Mouse (Mus musculus) embryonic facial prominence, embryonic 11.5 days (tissue): ENCODE measurements around the gene Wap. TPM values are rescaled to one million over a fixed set of nuclear protein-coding genes. Genes with fewer than 3 reads are reported as not detected.

Experiments
- ATAC-seq: fragments of 200-750 bp; cut with Nextera tagmentation; replicated peaks from 2 replicates; pipeline ENCODE4 v1.8.0; 2017; ENCODE audit warnings: low read depth; ENCODE audit not compliant: insufficient number of reproducible peaks, low FRiP score, low TSS enrichment
- DNase-seq: peaks from one replicate; pipeline ENCODE4 v3.0.0-alpha.2; 2015; ENCODE audit warnings: low spot score
- H3K27ac ChIP-seq: fragments of 300-500 bp; sonication (generic); replicated peaks from 2 replicates; pipeline ENCODE4 v1.5.1; 2014; ENCODE audit warnings: mild to moderate bottlenecking, low read depth, low read length, control low read depth
- H3K27me3 ChIP-seq: fragments of 300-500 bp; sonication (generic); 2 replicates; pipeline ENCODE4 v1.6.1; 2014; ENCODE audit warnings: mild to moderate bottlenecking, low read length, moderate library complexity, mixed read lengths; ENCODE audit not compliant: control insufficient read depth, insufficient read depth
- H3K36me3 ChIP-seq: fragments of 300-500 bp; sonication (generic); replicated peaks from 2 replicates; pipeline ENCODE4 v1.6.1; 2014; ENCODE audit warnings: low read depth, mild to moderate bottlenecking, low read length, moderate library complexity, mixed read lengths; ENCODE audit not compliant: control insufficient read depth, insufficient read depth
- H3K4me1 ChIP-seq: fragments of 300-500 bp; sonication (generic); 2 replicates; pipeline ENCODE4 v1.6.1; 2014; ENCODE audit warnings: low read length, mixed read lengths; ENCODE audit not compliant: control insufficient read depth, insufficient read depth
- H3K4me2 ChIP-seq: fragments of 300-500 bp; sonication (generic); 2 replicates; pipeline ENCODE4 v1.6.1; 2014; ENCODE audit warnings: low read depth, mild to moderate bottlenecking, control low read depth, low read length, moderate library complexity
- H3K4me3 ChIP-seq: fragments of 300-500 bp; sonication (generic); 2 replicates; pipeline ENCODE4 v1.5.1; 2014; ENCODE audit warnings: low read depth, low read length, control low read depth
- H3K9ac ChIP-seq: fragments of 300-500 bp; sonication (generic); replicated peaks from 2 replicates; pipeline ENCODE4 v1.6.1; 2014; ENCODE audit warnings: mild to moderate bottlenecking, control low read depth, low read length
- H3K9me3 ChIP-seq: fragments of 300-500 bp; sonication (generic); replicated peaks from 2 replicates; pipeline ENCODE4 v1.6.1; 2016; ENCODE audit warnings: mild to moderate bottlenecking, low read length, inconsistent platforms, mixed read lengths; ENCODE audit not compliant: control insufficient read depth
- WGBS: fragments of 180-500 bp; shearing (Covaris S2); extraction: QIAGEN DNeasy Blood & Tissue Kit; methylation state at CpG from one replicate; pipeline ENCODE4 v1.1.7; 2014; 5-methylcytosine and 5-hydroxymethylcytosine counted together
- polyA plus RNA-seq: library from polyadenylated mRNA; unstranded; fragments of >200 nt; fragmentation: Nextera tagmentation; extraction: Ambion mirVana; gene quantifications from 2 replicates; pipeline ENCODE4 v1.2.1, GENCODE M21; 2014

The Wap gene
- polyA plus RNA-seq, 1 experiment from 2014 or later, result not detected

- DNase-seq, result no peak
- H3K9ac ChIP-seq, result peak overlapping the region; percentile 29
- H3K4me3 ChIP-seq, result peak overlapping the region; percentile 37
- H3K27me3 ChIP-seq, result peaks cover 13% of the 10 kb centered on the region
- H3K9me3 ChIP-seq, result no peaks in the 10 kb centered on the region
- ATAC-seq, result no peak
- WGBS, result 12% methylated on average over 13 of the region's 13 CpGs
- no peaks in the 10 kb centered on the region; the same call in none of the 2 replicates for H3K4me1 ChIP-seq
- no peaks in the 10 kb centered on the region for H3K36me3 ChIP-seq
- H3K4me2 ChIP-seq, result peak overlapping the region; percentile 72
- no peak overlapping the region for H3K27ac ChIP-seq
Measured at GRCm38 (mm10) chr11:6605021-6605481, 33.4 kb downstream of the Wap start.

- DNase-seq, result no peak
- no peak overlapping the region for H3K27ac ChIP-seq
- peak overlapping the region; percentile 29; the same call in 1 of the 2 replicates for H3K9ac ChIP-seq
- no peaks in the 10 kb centered on the region for H3K9me3 ChIP-seq
- H3K4me1 ChIP-seq, result no peaks in the 10 kb centered on the region; the same call in none of the 2 replicates
- peak overlapping the region; percentile 37 for H3K4me3 ChIP-seq
- H3K4me2 ChIP-seq, result peak overlapping the region; percentile 25; the same call in 1 of the 2 replicates
- peaks cover 13% of the 10 kb centered on the region for H3K27me3 ChIP-seq
- no peak for ATAC-seq
- H3K36me3 ChIP-seq, result no peaks in the 10 kb centered on the region
Measured at GRCm38 (mm10) chr11:6604604-6604936, 33.9 kb downstream of the Wap start.

GRCm38 (mm10) chr11:6603887-6604603 lies 34.4 kb downstream of the Wap start:
- Histone ChIP-seq H3K4me1 (peaks cover 1% of the 10 kb centered on the region), H3K9ac (no peak overlapping the region; the same call in none of the 2 replicates)

GRCm38 (mm10) chr11:6603224-6603623 lies 35.2 kb downstream of the Wap start:
- no peaks in the 10 kb centered on the region for H3K9me3 ChIP-seq
- peaks cover 4% of the 10 kb centered on the region for H3K4me1 ChIP-seq
- H3K36me3 ChIP-seq, result no peaks in the 10 kb centered on the region
- no peak overlapping the region for H3K27ac ChIP-seq
- H3K9ac ChIP-seq, result no peak overlapping the region
- DNase-seq (no peak), ATAC-seq (no peak)
- H3K4me3 ChIP-seq, result no peak overlapping the region
- peaks cover 13% of the 10 kb centered on the region for H3K27me3 ChIP-seq
- WGBS, result 84% methylated on average over 9 of the region's 9 CpGs
- H3K4me2 ChIP-seq, result no peak overlapping the region

More at GRCm38 (mm10) chr11:6603887-6604603, 34.4 kb downstream of the Wap start:
- Histone ChIP-seq H3K27ac (no peak overlapping the region), H3K4me2 (no peak overlapping the region; the same call in 1 of the 2 replicates), H3K27me3 (peaks cover 13% of the 10 kb centered on the region), H3K36me3 (no peaks in the 10 kb centered on the region), H3K4me3 (no peak overlapping the region), H3K9me3 (no peaks in the 10 kb centered on the region)
- ATAC-seq (peak; percentile 11; the same call in 1 of the 2 replicates), DNase-seq (peak; percentile 42)
- 25% methylated on average over 12 of the region's 12 CpGs for WGBS

- Histone ChIP-seq H3K9ac (no peak overlapping the region), H3K4me3 (no peak overlapping the region), H3K36me3 (no peaks in the 10 kb centered on the region), H3K4me2 (no peak overlapping the region), H3K4me1 (peaks cover 4% of the 10 kb centered on the region), H3K27me3 (peaks cover 13% of the 10 kb centered on the region), H3K9me3 (no peaks in the 10 kb centered on the region), H3K27ac (no peak overlapping the region)
- ATAC-seq (no peak), DNase-seq (no peak)
- 75% methylated on average over 9 of the region's 9 CpGs for WGBS
Measured at GRCm38 (mm10) chr11:6602662-6603061, 35.8 kb downstream of the Wap start.

- ATAC-seq (no peak), DNase-seq (no peak)
- Histone ChIP-seq H3K9me3 (no peaks in the 10 kb centered on the region), H3K27me3 (peaks cover 13% of the 10 kb centered on the region), H3K4me2 (no peak overlapping the region), H3K4me1 (peaks cover 4% of the 10 kb centered on the region), H3K9ac (no peak overlapping the region), H3K4me3 (no peak overlapping the region), H3K27ac (no peak overlapping the region), H3K36me3 (peaks cover 3% of the 10 kb centered on the region)
- 75% methylated on average over 20 of the region's 20 CpGs for WGBS
Measured at GRCm38 (mm10) chr11:6601649-6602480, 36.6 kb downstream of the Wap start.

- Histone ChIP-seq H3K9me3 (no peaks in the 10 kb centered on the region), H3K36me3 (peaks cover 5% of the 10 kb centered on the region), H3K4me2 (no peak overlapping the region), H3K9ac (no peak overlapping the region), H3K4me1 (peaks cover 4% of the 10 kb centered on the region), H3K4me3 (no peak overlapping the region), H3K27me3 (peaks cover 10% of the 10 kb centered on the region), H3K27ac (no peak overlapping the region)
- 87% methylated on average over 8 of the region's 8 CpGs for WGBS
- DNase-seq (no peak), ATAC-seq (no peak)
Measured at GRCm38 (mm10) chr11:6600284-6600944, 38.0 kb downstream of the Wap start.
